In the genomic region with DNA sequence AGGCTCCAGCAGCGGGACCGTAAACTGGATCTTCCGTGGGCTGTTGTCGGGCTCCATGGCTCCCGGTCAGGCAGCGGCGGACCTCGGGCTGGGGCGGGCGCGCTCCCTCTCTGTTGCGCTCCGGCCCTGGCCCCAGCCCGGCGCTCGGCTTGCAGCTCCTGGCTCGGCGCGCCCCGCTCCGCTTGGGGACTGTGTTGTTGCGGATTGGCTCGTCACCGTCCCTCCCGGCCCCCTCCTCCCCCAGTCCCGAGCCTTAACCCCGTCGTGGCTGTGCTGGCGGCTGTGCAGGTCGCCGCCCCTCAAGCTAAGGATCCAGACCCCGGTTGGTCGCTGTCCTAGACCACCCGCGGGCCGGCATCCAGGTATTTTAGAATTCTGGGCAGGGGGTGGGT, we compare ENCODE assay signal across 8 mouse cellular contexts. TPM values are rescaled to one million over a fixed set of nuclear protein-coding genes. Genes with fewer than 3 reads are reported as not detected.
DNase-seq lines count a peak whose midpoint lies in the region; ATAC-seq and TF ChIP-seq lines count a peak whose summit lies in the region.

A gene (minus strand): TSS at position 182 of the 392 bp plus-strand sequence.

- peak; percentile 28; the same call in 1 of the 2 replicates for TF ChIP-seq POLR2A in cerebellum, adult 2 months (IDR thresholded peaks at IDR 0.05; ENCODE audit: borderline replicate concordance, insufficient read depth, low read length)
- TF ChIP-seq POLR2A in small intestine, adult 2 months (IDR thresholded peaks at IDR 0.05; ENCODE audit: low read depth, low read length), result no peak

- intact Hi-C loops in left cerebral cortex, adult 2 months (cut with DNase I), result loop anchor here (2.0 to 5.0 kb wide), 2 partner anchors 35 to 56 kb away; a partner anchor contains a TSS

- H3K4me2 ChIP-seq in hindbrain, embryonic 13.5 days, result peak within 1 kb of the TSS; percentile 88

- peak; percentile 88 for DNase-seq in ZHBTc4 (ENCODE audit: low read depth, low spot score)
- DNase-seq in cerebellum, adult 2 months, result peak; percentile 75 to 76
- DNase-seq in left cerebral cortex, adult 2 months (ENCODE audit: extremely low spot score in 1 of 2, low spot score in 2 of 2), result peak; percentile 77 to 81
- peak; percentile 40 to 61 for DNase-seq in lung, postnatal 4 days
- no peak for DNase-seq in spleen, postnatal 14 days (ENCODE audit: low spot score in 2 of 2)

- H3K9ac ChIP-seq in hindbrain, embryonic 13.5 days, result peak within 1 kb of the TSS; percentile 91

- no peaks in the 10 kb centered on the region for H3K4me1 ChIP-seq in cerebellum, adult 2 months (ENCODE audit: control insufficient read depth, insufficient read depth, low read length)
- peaks cover 47% of the 10 kb centered on the region for H3K4me1 ChIP-seq in hindbrain, embryonic 13.5 days (replicated peaks)
- 0 out of 2 replicates have a peak, but pooled peaks cover 4% of the 10 kb centered on the region for H3K4me1 ChIP-seq in small intestine, adult 2 months (ENCODE audit: control insufficient read depth, insufficient read depth, insufficient read length, low read length)

- WGBS in cerebellum, adult 2 months, result 1% methylated on average over 36 of the region's 36 CpGs
- under 1% methylated on average over 33 of the region's 36 CpGs for WGBS in hindbrain, embryonic 13.5 days
- WGBS in small intestine, adult 2 months, result 2% methylated on average over 36 of the region's 36 CpGs

- no peaks in the 10 kb centered on the region for H3K9me3 ChIP-seq in hindbrain, embryonic 13.5 days

- H3K27ac ChIP-seq in cerebellum, adult 2 months (ENCODE audit: insufficient read depth, low read length), result no peak within 1 kb of the TSS; the same call in 1 of the 2 replicates
- H3K27ac ChIP-seq in hindbrain, embryonic 13.5 days, result peak within 1 kb of the TSS; percentile 67
- peak within 1 kb of the TSS; percentile 96 for H3K27ac ChIP-seq in left cerebral cortex, adult 2 months
- no peak within 1 kb of the TSS for H3K27ac ChIP-seq in small intestine, adult 2 months (ENCODE audit: insufficient read depth, low read depth, low read length)

- no peak for TF ChIP-seq CTCF in cerebellum, adult 2 months (IDR thresholded peaks at IDR 0.05; ENCODE audit: borderline replicate concordance, insufficient read depth, low read depth, low read length)
- no peak for TF ChIP-seq CTCF in left cerebral cortex, adult 2 months (IDR thresholded peaks at IDR 0.05)
- no peak for TF ChIP-seq CTCF in small intestine, adult 2 months (IDR thresholded peaks at IDR 0.05; ENCODE audit: extremely low read depth, insufficient read length, insufficient replicate concordance, low read depth, low read length)

- peak; percentile 72 for ATAC-seq in frontal cortex, adult (ENCODE audit: low TSS enrichment)
- ATAC-seq in hindbrain, embryonic 13.5 days (ENCODE audit: low FRiP score), result peak; percentile 85

- peaks cover 5% of the 10 kb centered on the region; the same call in 1 of the 2 replicates for H3K36me3 ChIP-seq in hindbrain, embryonic 13.5 days
- no peaks in the 10 kb centered on the region for H3K36me3 ChIP-seq in small intestine, adult 2 months (ENCODE audit: control insufficient read depth, insufficient read depth, low read length)

- H3K4me3 ChIP-seq in cerebellum, adult 2 months (replicated peaks; ENCODE audit: insufficient read depth, low read depth, low read length), result peak within 1 kb of the TSS; percentile 89
- H3K4me3 ChIP-seq in hindbrain, embryonic 13.5 days, result peak within 1 kb of the TSS; percentile 85
- H3K4me3 ChIP-seq in left cerebral cortex, adult 2 months, result peak within 1 kb of the TSS; percentile 81
- peak within 1 kb of the TSS; percentile 62 for H3K4me3 ChIP-seq in small intestine, adult 2 months (ENCODE audit: low read depth, low read length)

- H3K27me3 ChIP-seq in cerebellum, adult 2 months (ENCODE audit: control insufficient read depth, insufficient read depth, low read length), result no peaks in the 10 kb centered on the region
- H3K27me3 ChIP-seq in hindbrain, embryonic 13.5 days, result peaks cover 7% of the 10 kb centered on the region; the same call in 1 of the 2 replicates
- peaks cover 20% of the 10 kb centered on the region for H3K27me3 ChIP-seq in small intestine, adult 2 months (ENCODE audit: control insufficient read depth, insufficient read depth, low read length)

RNA-seq across cellular contexts. Expression of the gene that starts here (rescaled TPM):
- 28.3 and 30.0 TPM in 2 replicates for polyA plus RNA-seq in cerebellum, adult 2 months (2012; rRNA removed)
- polyA plus RNA-seq in hindbrain, embryonic 13.5 days (2015; fragmentation: Nextera tagmentation; extraction: Ambion mirVana), result 99.2 and 101 TPM in 2 replicates
- total RNA-seq in left cerebral cortex, adult 2 months (2021), result 100 to 1,000 TPM; 140 to 150 TPM
- polyA plus RNA-seq in small intestine, adult 2 months (2012; rRNA removed), result 2.3 and 2.7 TPM in 2 replicates

Comparison
In these comparisons a context has a peak if more than half of its experiments do, and no peak if none do; other contexts are left out.
1. DNase-seq: peak in ZHBTc4 (single experiment), cerebellum, adult 2 months (2 of 2), left cerebral cortex, adult 2 months (2 of 2) and lung, postnatal 4 days (2 of 2); none in spleen, postnatal 14 days (0 of 2).
2. H3K27ac ChIP-seq: peak in hindbrain, embryonic 13.5 days (single experiment) and left cerebral cortex, adult 2 months (single experiment); none in cerebellum, adult 2 months (single experiment) and small intestine, adult 2 months (single experiment).
3. Peak in every context shown above with its lines, with median percentiles within 50 percentile points of each other: H3K4me3 ChIP-seq.